Mouse (Mus musculus): Measurements from ENCODE around the gene Atp6v0e2. TPM values are rescaled to one million over a fixed set of nuclear protein-coding genes. Genes with fewer than 3 reads are reported as not detected.
A peak's percentile ranks its signal among the peaks of the same experiment; 100 is the strongest.

Atp6v0e2 gene
- polyA plus RNA-seq, 1 experiment from 2014 or later: 70.8 TPM

- no peak overlapping the region for H3K4me2 ChIP-seq (ENCODE audit: low read depth)
- H3K9me3 ChIP-seq (ENCODE audit: control insufficient read depth, low read length): no peaks in the 10 kb centered on the region
- H3K27ac ChIP-seq (ENCODE audit: low read depth, low read length): no peak overlapping the region
- H3K4me1 ChIP-seq (ENCODE audit: control insufficient read depth, insufficient read depth, low read length): no peaks in the 10 kb centered on the region; the same call in 1 of the 2 replicates
- DNase-seq (ENCODE audit: low spot score) (no peak), ATAC-seq (ENCODE audit: insufficient read depth, low FRiP score, low TSS enrichment) (no peak)
- 67% methylated on average over 1 of the region's 1 CpGs for WGBS
- H3K36me3 ChIP-seq (ENCODE audit: control insufficient read depth, insufficient read depth, low read length): no peaks in the 10 kb centered on the region
- no peaks in the 10 kb centered on the region for H3K27me3 ChIP-seq (ENCODE audit: control insufficient read depth, insufficient read depth, low read length)
- H3K4me3 ChIP-seq (ENCODE audit: low read depth, low read length): no peak overlapping the region
- H3K9ac ChIP-seq (ENCODE audit: low read length): no peak overlapping the region
These were observed 8.9 kb downstream of the Atp6v0e2 start for GRCm38 (mm10) chr6:48546271-48546670.

- Histone ChIP-seq H3K27me3 (ENCODE audit: control insufficient read depth, insufficient read depth, low read length) (no peaks in the 10 kb centered on the region), H3K9ac (ENCODE audit: low read length) (no peak overlapping the region), H3K36me3 (ENCODE audit: control insufficient read depth, insufficient read depth, low read length) (no peaks in the 10 kb centered on the region), H3K4me1 (ENCODE audit: control insufficient read depth, insufficient read depth, low read length) (no peaks in the 10 kb centered on the region), H3K4me3 (ENCODE audit: low read depth, low read length) (no peak overlapping the region), H3K27ac (ENCODE audit: low read depth, low read length) (no peak overlapping the region), H3K9me3 (ENCODE audit: control insufficient read depth, low read length) (no peaks in the 10 kb centered on the region), H3K4me2 (ENCODE audit: low read depth) (no peak overlapping the region)
- ATAC-seq (ENCODE audit: insufficient read depth, low FRiP score, low TSS enrichment): no peak
- DNase-seq (ENCODE audit: low spot score): no peak
- 62% methylated on average over 4 of the region's 4 CpGs for WGBS
These were observed 9.4 kb downstream of the Atp6v0e2 start for GRCm38 (mm10) chr6:48546858-48547257.

- no peak overlapping the region for H3K27ac ChIP-seq (ENCODE audit: low read depth, low read length)
- H3K4me3 ChIP-seq (ENCODE audit: low read depth, low read length): no peak overlapping the region
- no peaks in the 10 kb centered on the region for H3K27me3 ChIP-seq (ENCODE audit: control insufficient read depth, insufficient read depth, low read length)
- no peaks in the 10 kb centered on the region for H3K36me3 ChIP-seq (ENCODE audit: control insufficient read depth, insufficient read depth, low read length)
- no peaks in the 10 kb centered on the region for H3K4me1 ChIP-seq (ENCODE audit: control insufficient read depth, insufficient read depth, low read length)
- H3K4me2 ChIP-seq (ENCODE audit: low read depth): no peak overlapping the region
- 89% methylated on average over 6 of the region's 6 CpGs for WGBS
- ATAC-seq (ENCODE audit: insufficient read depth, low FRiP score, low TSS enrichment): no peak
- no peak overlapping the region for H3K9ac ChIP-seq (ENCODE audit: low read length)
- H3K9me3 ChIP-seq (ENCODE audit: control insufficient read depth, low read length): no peaks in the 10 kb centered on the region
- no peak for DNase-seq (ENCODE audit: low spot score)
These were observed 10.9 kb downstream of the Atp6v0e2 start for GRCm38 (mm10) chr6:48548314-48548713.

- 69% methylated on average over 4 of the region's 4 CpGs for WGBS
- Histone ChIP-seq H3K36me3 (ENCODE audit: control insufficient read depth, insufficient read depth, low read length) (no peaks in the 10 kb centered on the region), H3K4me2 (ENCODE audit: low read depth) (no peak overlapping the region), H3K27ac (ENCODE audit: low read depth, low read length) (no peak overlapping the region), H3K4me1 (ENCODE audit: control insufficient read depth, insufficient read depth, low read length) (peaks cover 6% of the 10 kb centered on the region; the same call in 1 of the 2 replicates), H3K9me3 (ENCODE audit: control insufficient read depth, low read length) (no peaks in the 10 kb centered on the region), H3K4me3 (ENCODE audit: low read depth, low read length) (no peak overlapping the region), H3K9ac (ENCODE audit: low read length) (no peak overlapping the region), H3K27me3 (ENCODE audit: control insufficient read depth, insufficient read depth, low read length) (no peaks in the 10 kb centered on the region)
- DNase-seq (ENCODE audit: low spot score): no peak
- no peak for ATAC-seq (ENCODE audit: insufficient read depth, low FRiP score, low TSS enrichment)
These were observed 15.5 kb downstream of the Atp6v0e2 start for GRCm38 (mm10) chr6:48552918-48553317.

- ATAC-seq (ENCODE audit: insufficient read depth, low FRiP score, low TSS enrichment) (peak; percentile 37), DNase-seq (ENCODE audit: low spot score) (no peak)
- Histone ChIP-seq H3K36me3 (ENCODE audit: control insufficient read depth, insufficient read depth, low read length) (no peaks in the 10 kb centered on the region), H3K9ac (ENCODE audit: low read length) (peak overlapping the region; percentile 83), H3K27ac (ENCODE audit: low read depth, low read length) (peak overlapping the region; percentile 91), H3K4me2 (ENCODE audit: low read depth) (peak overlapping the region; percentile 83), H3K4me3 (ENCODE audit: low read depth, low read length) (peak overlapping the region; percentile 38), H3K9me3 (ENCODE audit: control insufficient read depth, low read length) (no peaks in the 10 kb centered on the region), H3K27me3 (ENCODE audit: control insufficient read depth, insufficient read depth, low read length) (no peaks in the 10 kb centered on the region), H3K4me1 (ENCODE audit: control insufficient read depth, insufficient read depth, low read length) (peaks cover 6% of the 10 kb centered on the region; the same call in 1 of the 2 replicates)
- 87% methylated on average over 4 of the region's 4 CpGs for WGBS
These were observed 16.4 kb downstream of the Atp6v0e2 start for GRCm38 (mm10) chr6:48553819-48554218.

- Histone ChIP-seq H3K9me3 (ENCODE audit: control insufficient read depth, low read length) (no peaks in the 10 kb centered on the region), H3K27me3 (ENCODE audit: control insufficient read depth, insufficient read depth, low read length) (no peaks in the 10 kb centered on the region), H3K36me3 (ENCODE audit: control insufficient read depth, insufficient read depth, low read length) (no peaks in the 10 kb centered on the region), H3K4me3 (ENCODE audit: low read depth, low read length) (peak within 1 kb of the TSS; percentile 38), H3K4me1 (ENCODE audit: control insufficient read depth, insufficient read depth, low read length) (peaks cover 6% of the 10 kb centered on the region; the same call in 1 of the 2 replicates), H3K4me2 (ENCODE audit: low read depth) (peak within 1 kb of the TSS; percentile 83), H3K9ac (ENCODE audit: low read length) (peak within 1 kb of the TSS; percentile 83), H3K27ac (ENCODE audit: low read depth, low read length) (peak within 1 kb of the TSS; percentile 91)
- DNase-seq (ENCODE audit: low spot score) (peak; percentile 94), ATAC-seq (ENCODE audit: insufficient read depth, low FRiP score, low TSS enrichment) (peak; percentile 89)
- WGBS: under 1% methylated on average over 39 of the region's 39 CpGs
These were observed 17.1 kb downstream of the Atp6v0e2 start, which contains the start of gene Lrrc61 for GRCm38 (mm10) chr6:48554280-48555103. TSS of gene Lrrc61 (plus strand) at chr6:48554796.

- peak overlapping the region; percentile 83 for H3K4me2 ChIP-seq (ENCODE audit: low read depth)
- no peaks in the 10 kb centered on the region for H3K27me3 ChIP-seq (ENCODE audit: control insufficient read depth, insufficient read depth, low read length)
- H3K27ac ChIP-seq (ENCODE audit: low read depth, low read length): peak overlapping the region; percentile 91
- peak overlapping the region; percentile 38 for H3K4me3 ChIP-seq (ENCODE audit: low read depth, low read length)
- no peak for DNase-seq (ENCODE audit: low spot score)
- ATAC-seq (ENCODE audit: insufficient read depth, low FRiP score, low TSS enrichment): peak; percentile 76
- peak overlapping the region; percentile 83 for H3K9ac ChIP-seq (ENCODE audit: low read length)
- H3K9me3 ChIP-seq (ENCODE audit: control insufficient read depth, low read length): no peaks in the 10 kb centered on the region
- no peaks in the 10 kb centered on the region for H3K36me3 ChIP-seq (ENCODE audit: control insufficient read depth, insufficient read depth, low read length)
- 37% methylated on average over 13 of the region's 14 CpGs for WGBS
- H3K4me1 ChIP-seq (ENCODE audit: control insufficient read depth, insufficient read depth, low read length): peaks cover 6% of the 10 kb centered on the region; the same call in 1 of the 2 replicates
These were observed 17.9 kb downstream of the Atp6v0e2 start for GRCm38 (mm10) chr6:48555104-48555890.

GRCm38 (mm10) chr6:48555956-48556355, 18.5 kb downstream of the Atp6v0e2 start:
- ATAC-seq (ENCODE audit: insufficient read depth, low FRiP score, low TSS enrichment) (no peak), DNase-seq (ENCODE audit: low spot score) (no peak)
- no peak overlapping the region for H3K9ac ChIP-seq (ENCODE audit: low read length)
- peaks cover 6% of the 10 kb centered on the region; the same call in 1 of the 2 replicates for H3K4me1 ChIP-seq (ENCODE audit: control insufficient read depth, insufficient read depth, low read length)
- no peak overlapping the region for H3K4me3 ChIP-seq (ENCODE audit: low read depth, low read length)
- H3K9me3 ChIP-seq (ENCODE audit: control insufficient read depth, low read length): no peaks in the 10 kb centered on the region
- H3K27ac ChIP-seq (ENCODE audit: low read depth, low read length): no peak overlapping the region
- H3K27me3 ChIP-seq (ENCODE audit: control insufficient read depth, insufficient read depth, low read length): no peaks in the 10 kb centered on the region
- 93% methylated on average over 3 of the region's 3 CpGs for WGBS
- H3K36me3 ChIP-seq (ENCODE audit: control insufficient read depth, insufficient read depth, low read length): no peaks in the 10 kb centered on the region
- peak overlapping the region; percentile 83 for H3K4me2 ChIP-seq (ENCODE audit: low read depth)

Measured in neural tube, embryonic 11.5 days (tissue).